Mouse (Mus musculus): ENCODE data around the gene Trak2.
"Not testable (repeated sequence)": the region's sequence is repeated elsewhere in the genome, so short reads cannot be mapped to it uniquely, and the experiment has no call there.

The Trak2 gene

GRCm38 (mm10) chr1:58973366-58974221 is at the start of gene Trak2, which contains the start of gene Stradb:
TSS of gene Trak2 (minus strand) at chr1:58973430.
TSS of gene Stradb (plus strand) at chr1:58973522.
- peak; percentile 89 for DNase-seq (ENCODE audit: low read depth, low spot score)

DNA sequence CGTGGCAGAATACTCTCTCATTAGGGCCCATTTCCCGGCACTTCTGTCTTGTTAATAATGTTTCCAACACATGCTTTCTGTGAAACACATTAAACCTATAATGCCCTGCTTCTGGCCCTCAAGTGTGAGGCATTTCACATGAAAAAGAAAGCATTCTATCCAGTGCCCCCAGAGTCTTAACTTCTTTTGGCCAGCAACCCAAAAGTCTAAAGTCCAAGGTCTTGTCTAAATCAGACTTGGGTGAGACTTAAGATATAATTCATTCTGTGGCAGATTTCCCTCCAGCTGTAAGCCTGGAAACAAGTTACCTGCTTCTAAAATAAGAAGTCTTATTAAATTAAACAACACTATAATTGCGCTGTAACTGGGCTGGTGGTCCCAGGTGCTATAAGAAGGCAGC is 48.3 kb upstream of the Trak2 start:
- no peak for DNase-seq (ENCODE audit: low read depth, low spot score)

GRCm38 (mm10) chr1:59009250-59009649 is 36.0 kb upstream of the Trak2 start:
- no peak for DNase-seq (ENCODE audit: low read depth, low spot score)

DNA sequence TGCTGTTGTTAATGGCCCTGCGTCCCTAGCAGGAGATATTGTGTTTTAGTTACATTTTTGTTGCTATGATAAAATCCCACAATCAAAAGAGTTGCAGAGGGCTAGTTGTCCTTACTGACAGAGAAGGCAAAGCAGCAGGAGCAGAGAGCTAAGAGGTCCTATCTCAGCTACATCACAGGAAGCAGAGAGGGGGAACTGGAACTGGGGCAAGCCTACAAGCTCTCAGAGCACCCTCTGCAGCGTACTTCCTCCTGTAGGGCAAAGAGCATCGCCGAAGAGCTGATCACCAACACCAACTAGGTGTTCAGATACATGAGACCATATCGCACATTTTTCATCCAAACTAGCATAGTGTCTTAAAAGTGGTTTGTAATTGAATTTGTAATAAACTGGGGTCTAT is 22.1 kb upstream of the Trak2 start:
- no peak for DNase-seq (ENCODE audit: low read depth, low spot score)

DNA sequence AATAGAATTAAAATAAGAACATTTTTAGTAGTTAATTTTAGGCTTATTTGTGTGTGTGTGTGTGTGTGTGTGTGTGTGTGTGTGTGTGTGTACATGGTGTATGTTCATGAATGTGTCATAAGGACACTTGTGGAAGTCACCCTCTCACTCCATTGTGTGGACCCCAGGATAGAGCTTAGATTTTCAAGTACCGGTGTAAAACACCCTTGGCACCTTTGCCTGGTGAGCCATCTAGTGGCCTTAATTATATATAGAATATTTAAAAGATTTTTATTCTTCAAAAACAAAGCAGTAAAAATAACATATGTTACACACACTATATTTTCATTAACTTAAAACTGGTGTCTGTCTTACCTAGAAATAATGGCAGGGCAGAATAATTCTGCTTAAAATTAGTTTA is 20.5 kb upstream of the Trak2 start:
- DNase-seq (ENCODE audit: low read depth, low spot score), result no peak

DNA sequence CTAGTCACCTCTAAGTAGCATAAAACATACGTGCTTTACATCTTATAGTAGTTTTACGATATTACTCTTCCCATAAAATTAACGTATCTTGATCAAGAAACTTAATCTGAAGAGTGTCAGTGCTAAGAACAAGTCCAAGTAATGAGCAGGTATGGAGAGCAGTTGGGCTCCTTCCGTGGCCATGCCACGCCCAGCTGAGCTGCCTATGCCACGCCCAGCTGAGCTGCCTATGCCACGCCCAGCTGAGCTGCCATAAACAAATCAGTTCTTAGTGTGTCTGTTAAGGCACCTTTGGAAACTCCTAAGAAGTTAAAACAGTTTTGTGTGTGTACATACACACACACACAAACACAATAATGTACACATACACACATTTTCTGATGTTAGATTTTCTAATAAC is 19.9 kb upstream of the Trak2 start:
- DNase-seq (ENCODE audit: low read depth, low spot score), result no peak

DNA sequence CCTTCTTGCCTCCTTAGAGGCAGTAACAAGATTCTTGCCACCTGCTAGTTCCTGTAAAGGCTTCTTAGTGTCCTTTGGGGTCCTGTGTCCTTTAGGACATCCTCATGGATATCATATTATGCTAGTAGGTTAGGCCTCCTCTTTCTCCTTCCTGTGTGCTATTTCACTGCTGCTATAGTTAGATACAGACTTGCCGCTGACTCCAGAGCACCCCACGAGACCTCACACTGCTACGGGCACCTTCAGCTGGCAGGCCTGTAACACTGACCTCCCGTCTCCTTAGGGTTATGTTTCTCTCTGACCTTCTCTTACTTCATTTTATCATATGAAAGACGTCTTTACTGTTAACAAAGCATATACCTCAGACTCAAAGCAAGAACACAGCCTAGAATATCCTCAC is 11.4 kb upstream of the Trak2 start:
- no peak for DNase-seq (ENCODE audit: low read depth, low spot score)

GRCm38 (mm10) chr1:58982276-58982675 is 9.0 kb upstream of the Trak2 start:
- no peak for DNase-seq (ENCODE audit: low read depth, low spot score)

- DNase-seq (ENCODE audit: low read depth, low spot score), result no peak
Measured at GRCm38 (mm10) chr1:58972851-58973365, 322 bp downstream of the Trak2 start.

DNA sequence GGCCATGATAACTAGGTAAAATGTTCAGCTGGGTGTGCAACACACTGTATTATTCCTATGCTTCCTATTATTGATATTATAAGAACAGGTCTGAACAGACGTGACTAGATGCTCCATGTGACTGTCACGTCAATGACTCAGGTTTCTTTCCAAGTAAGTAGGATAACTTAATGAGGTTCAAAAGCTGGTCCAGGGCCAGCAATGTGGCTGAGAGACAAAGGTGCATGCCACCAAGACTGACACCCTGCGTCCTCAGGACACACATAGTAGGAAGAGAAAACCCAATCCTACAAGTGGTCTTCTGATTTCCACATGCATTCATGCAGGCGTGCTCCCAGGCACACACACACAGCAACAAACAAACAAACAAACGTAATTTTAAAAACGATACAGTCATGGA is 2.1 kb downstream of the Trak2 start:
- no peak for DNase-seq (ENCODE audit: low read depth, low spot score)

- DNase-seq (ENCODE audit: low read depth, low spot score), result no peak
Measured at GRCm38 (mm10) chr1:58970054-58970453, 3.2 kb downstream of the Trak2 start.

DNA sequence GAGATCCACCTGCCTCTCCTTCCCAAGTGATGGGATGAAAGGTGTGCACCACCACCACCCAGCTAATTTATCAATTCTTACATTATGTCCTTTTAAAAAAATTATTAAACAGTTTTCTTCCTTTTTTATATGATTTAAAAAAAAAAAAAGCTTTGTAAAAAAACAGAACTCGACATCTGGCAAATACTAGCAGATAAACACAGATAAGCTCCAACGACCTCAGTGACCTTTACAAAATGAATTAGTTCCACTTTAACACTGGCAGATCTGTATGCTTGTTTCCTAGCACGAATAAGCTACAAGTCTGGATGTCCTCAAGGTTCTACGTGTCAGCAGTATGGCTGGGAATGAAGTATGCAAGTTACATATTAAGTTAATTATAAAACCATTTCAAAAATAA is 5.7 kb downstream of the Trak2 start:
- DNase-seq (ENCODE audit: low read depth, low spot score), result no peak

GRCm38 (mm10) chr1:58962865-58963264 is 10.4 kb downstream of the Trak2 start:
- DNase-seq (ENCODE audit: low read depth, low spot score), result no peak

DNA sequence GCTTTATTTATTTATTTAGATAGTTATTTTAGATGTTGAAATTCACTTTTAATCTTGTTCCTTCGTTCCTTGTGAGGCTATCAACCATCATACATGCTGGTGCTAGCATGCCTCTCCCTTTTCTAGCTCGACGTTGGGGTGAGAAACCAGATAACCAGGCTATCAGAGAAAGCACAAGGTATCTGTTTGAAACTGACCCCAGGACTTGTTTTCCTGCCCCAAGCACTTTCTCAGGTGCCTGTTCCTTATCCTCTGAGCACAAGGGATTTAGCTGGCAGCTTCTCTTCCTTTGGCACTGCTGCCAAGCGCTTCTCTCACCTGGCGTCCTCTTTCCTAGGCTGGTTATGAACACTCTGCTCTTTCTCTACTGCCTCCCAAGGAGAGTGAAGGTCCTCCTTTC is 10.8 kb downstream of the Trak2 start:
- DNase-seq (ENCODE audit: low read depth, low spot score), result peak; percentile 70

DNA sequence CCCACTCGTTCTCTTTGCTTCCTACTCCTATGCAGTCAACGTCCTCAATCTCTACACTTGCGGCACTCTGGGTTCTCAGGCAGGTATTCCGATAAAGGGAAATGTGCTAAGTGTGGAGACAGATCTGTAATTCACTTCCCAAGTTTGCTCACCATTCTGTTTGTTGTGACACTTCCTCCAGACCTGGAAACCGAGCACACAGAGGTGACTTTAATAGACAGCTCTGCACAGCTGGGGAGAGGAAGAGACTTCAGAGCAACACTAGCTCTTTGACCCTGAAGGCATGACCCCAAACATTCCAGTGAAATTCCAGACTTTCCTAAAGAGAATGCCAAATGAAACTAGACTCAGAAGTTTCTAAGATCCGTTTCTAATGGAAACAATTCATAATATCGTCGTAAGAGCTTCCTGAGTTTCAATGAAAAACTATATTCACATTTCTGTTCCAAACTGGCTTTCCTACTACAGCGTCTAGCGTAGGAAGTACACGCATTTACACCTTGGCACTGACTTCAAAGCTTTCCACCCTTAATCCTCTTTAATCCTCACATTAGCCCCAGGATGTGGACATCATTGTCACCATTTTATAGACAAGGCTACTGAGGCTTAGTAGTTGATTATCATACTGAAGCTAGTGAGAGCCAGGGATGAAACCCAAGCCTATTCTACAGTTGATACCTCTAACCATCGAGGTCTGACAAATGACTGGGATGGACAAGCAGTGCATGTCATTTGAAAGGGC is 11.9 kb downstream of the Trak2 start:
- no peak for DNase-seq (ENCODE audit: low read depth, low spot score)

DNA sequence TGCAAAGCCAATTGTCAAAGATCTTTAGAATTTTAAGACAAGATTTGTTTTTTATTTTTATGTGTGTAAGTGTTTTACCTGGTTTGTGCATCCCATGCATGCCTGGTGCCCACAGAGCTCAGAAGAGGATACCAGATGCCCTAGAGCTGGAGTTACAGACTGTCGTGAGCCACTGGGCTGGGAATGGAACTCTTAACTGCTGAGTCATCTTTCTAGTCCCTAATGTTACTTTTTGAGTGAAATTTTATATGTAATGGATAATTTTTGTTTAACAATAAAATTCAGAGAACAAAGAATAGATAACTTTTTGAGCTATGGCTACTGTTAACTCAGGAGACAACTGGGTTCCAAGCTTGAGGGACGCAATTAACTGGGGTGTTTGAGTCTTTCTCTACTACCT is 13.5 kb downstream of the Trak2 start:
- DNase-seq (ENCODE audit: low read depth, low spot score), result no peak

DNA sequence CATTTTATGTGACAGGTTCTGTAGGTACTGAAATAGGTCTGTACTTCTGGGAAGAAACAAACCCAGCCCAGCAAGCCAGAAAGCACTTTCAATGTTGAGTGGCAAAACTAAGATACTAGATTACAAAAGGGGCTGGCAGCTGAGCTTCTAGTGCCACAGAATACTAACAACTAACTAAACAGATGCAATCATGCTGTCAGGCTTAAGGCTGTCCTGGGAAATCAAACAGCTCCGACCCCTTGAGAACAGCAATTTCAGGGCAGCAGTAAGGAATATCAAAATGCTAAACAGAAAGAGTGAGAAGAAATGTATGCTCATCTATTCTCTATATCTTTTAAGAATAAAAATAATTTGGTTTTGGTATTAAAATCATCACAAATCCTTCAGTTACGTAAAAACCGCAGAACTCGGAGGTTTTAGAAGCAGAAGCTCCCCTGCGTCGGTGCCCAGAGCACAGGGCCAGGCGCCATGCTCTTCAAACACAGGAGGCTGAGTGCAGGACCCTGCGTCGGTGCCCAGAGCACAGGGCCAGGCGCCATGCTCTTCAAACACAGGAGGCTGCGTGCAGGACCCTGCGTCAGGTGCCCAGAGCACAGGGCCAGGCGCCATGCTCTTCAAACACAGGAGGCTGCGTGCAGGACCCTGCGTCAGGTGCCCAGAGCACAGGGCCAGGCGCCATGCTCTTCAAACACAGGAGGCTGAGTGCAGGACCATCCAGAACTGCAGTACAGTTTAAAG is 14.3 kb downstream of the Trak2 start:
- not testable (repeated sequence) for DNase-seq (ENCODE audit: low read depth, low spot score)

DNA sequence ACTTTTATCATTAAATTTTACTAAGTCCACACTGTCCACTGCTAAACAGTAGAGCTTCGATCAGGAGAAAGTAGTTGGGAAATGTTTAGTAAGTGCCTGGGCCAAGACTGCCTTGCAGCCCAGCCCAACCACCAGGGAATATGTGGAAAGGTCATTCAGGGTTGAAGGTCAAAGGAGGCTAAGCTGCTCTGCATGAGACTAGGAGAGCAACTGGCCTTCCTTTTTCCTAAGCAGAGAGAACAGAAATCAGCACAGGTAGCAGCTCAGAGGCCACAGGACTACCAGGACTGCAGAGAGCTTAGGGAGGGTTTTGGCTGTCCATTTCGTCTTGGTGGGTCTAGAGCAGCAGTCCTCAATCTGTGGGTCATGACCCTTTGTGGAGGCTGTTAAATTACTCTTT is 15.3 kb downstream of the Trak2 start:
- DNase-seq (ENCODE audit: low read depth, low spot score), result no peak

- no peak for DNase-seq (ENCODE audit: low read depth, low spot score)
Measured at GRCm38 (mm10) chr1:58956229-58956628, 17.0 kb downstream of the Trak2 start.

DNA sequence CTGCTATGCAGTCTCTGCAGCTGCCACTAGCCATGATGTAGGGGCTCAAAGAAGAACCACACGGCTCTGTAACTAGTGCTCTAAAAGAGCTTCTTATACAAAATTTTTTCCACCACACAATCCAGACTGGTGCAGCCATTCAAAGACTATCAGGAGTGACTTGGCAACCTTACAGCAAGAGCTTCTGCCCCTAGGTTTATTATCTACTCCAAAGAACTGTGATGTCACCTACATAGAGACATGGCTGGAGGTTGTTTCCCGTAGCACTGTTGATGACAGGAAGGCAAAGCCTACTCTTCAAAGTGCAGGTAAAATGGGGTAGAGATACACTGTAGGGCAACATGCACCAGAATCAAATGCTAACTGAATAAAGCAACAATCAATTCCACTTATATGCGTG is 17.5 kb downstream of the Trak2 start:
- DNase-seq (ENCODE audit: low read depth, low spot score), result peak; percentile 68

- no peak for DNase-seq (ENCODE audit: low read depth, low spot score)
Measured at GRCm38 (mm10) chr1:58954578-58955410, 18.4 kb downstream of the Trak2 start.

All from c-Kit-negative CD71-positive TER-119-positive erythroid progenitor cells, embryonic 14.5 days (primary cell).